Mouse (Mus musculus): ENCODE data around the gene Trim8.

- no peak for TF ChIP-seq EP300 (IDR thresholded peaks at IDR 0.05)
- no peak for TF ChIP-seq CTCF (IDR thresholded peaks at IDR 0.05)
These were observed 21.6 kb downstream of the Trim8 start for GRCm38 (mm10) chr19:46523131-46523479.

Data from lung, postnatal 0 days (tissue).